Mouse (Mus musculus) heart, embryonic 11.5 days (tissue): Measurements from ENCODE around the gene Htra2. TPM values are rescaled to one million over a fixed set of nuclear protein-coding genes. Genes with fewer than 3 reads are reported as not detected.

Experiments used
- ATAC-seq: fragments of 200-750 bp; cut with Nextera tagmentation; replicated peaks from 2 replicates; pipeline ENCODE4 v1.8.0; 2017; ENCODE audit warnings: moderate library complexity; ENCODE audit not compliant: insufficient number of reproducible peaks, low FRiP score, low TSS enrichment
- H3K27ac ChIP-seq: fragments of 300-500 bp; sonication (generic); 2 replicates; pipeline ENCODE4 v1.5.1; 2014; ENCODE audit warnings: mild to moderate bottlenecking, low read depth, low read length
- H3K27me3 ChIP-seq: fragments of 300-500 bp; sonication (generic); 2 replicates; pipeline ENCODE4 v1.6.1; 2014; ENCODE audit warnings: mild to moderate bottlenecking, low read length, mixed read lengths; ENCODE audit not compliant: control insufficient read depth, insufficient read depth
- H3K36me3 ChIP-seq: fragments of 300-500 bp; sonication (generic); 2 replicates; pipeline ENCODE4 v1.6.1; 2014; ENCODE audit warnings: mild to moderate bottlenecking, low read length, moderate library complexity, mixed read lengths; ENCODE audit not compliant: control insufficient read depth, insufficient read depth
- H3K4me1 ChIP-seq: fragments of 300-500 bp; sonication (generic); 2 replicates; pipeline ENCODE4 v1.6.1; 2014; ENCODE audit warnings: low read length; ENCODE audit not compliant: control insufficient read depth, insufficient read depth
- H3K4me2 ChIP-seq: fragments of 300-500 bp; sonication (generic); 2 replicates; pipeline ENCODE4 v1.6.1; 2014; ENCODE audit warnings: mild to moderate bottlenecking, moderate library complexity
- H3K4me3 ChIP-seq: fragments of 300-500 bp; sonication (generic); 2 replicates; pipeline ENCODE4 v1.5.1; 2014; ENCODE audit warnings: low read depth, low read length
- H3K9ac ChIP-seq: fragments of 300-500 bp; sonication (generic); 2 replicates; pipeline ENCODE4 v1.6.1; 2014; ENCODE audit warnings: mild to moderate bottlenecking, low read depth, low read length, moderate library complexity
- H3K9me3 ChIP-seq: fragments of 300-500 bp; sonication (generic); replicated peaks from 2 replicates; pipeline ENCODE4 v1.6.1; 2016; ENCODE audit warnings: low read length; ENCODE audit not compliant: control insufficient read depth
- WGBS: fragments of 180-500 bp; shearing (Covaris S2); extraction: QIAGEN DNeasy Blood & Tissue Kit; methylation state at CpG from one replicate; pipeline ENCODE4 v1.1.7; 2014; ENCODE audit not compliant: insufficient replicate concordance; 5-methylcytosine and 5-hydroxymethylcytosine counted together
- polyA plus RNA-seq: library from polyadenylated mRNA; unstranded; fragments of >200 nt; fragmentation: Nextera tagmentation; extraction: Ambion mirVana; gene quantifications from 2 replicates; pipeline ENCODE4 v1.2.1, GENCODE M21; 2014

The Htra2 gene
- polyA plus RNA-seq, 1 experiment from 2014 or later, result 43.3 TPM

DNA sequence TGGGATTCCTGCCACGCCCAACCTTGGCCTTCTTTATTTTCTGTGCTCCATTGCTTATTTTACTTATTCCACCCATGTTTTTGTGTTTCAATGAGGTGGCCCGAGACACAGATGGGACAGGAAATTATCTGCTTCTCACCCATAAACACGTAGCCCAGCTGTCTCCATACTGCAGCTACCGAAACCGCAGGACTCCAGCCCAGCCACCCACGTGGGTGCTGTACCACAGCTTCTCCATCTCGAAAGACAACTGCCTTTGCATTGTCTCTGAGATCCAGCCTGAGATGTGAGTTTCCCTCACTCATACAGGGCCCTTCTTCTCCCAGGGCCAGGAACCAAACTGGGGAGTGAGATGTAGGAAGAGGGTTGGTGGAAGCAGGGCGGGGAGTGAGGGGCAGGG, 10.9 kb upstream of the Htra2 start:
- ATAC-seq, result no peak
- H3K4me3 ChIP-seq, result no peak overlapping the region

DNA sequence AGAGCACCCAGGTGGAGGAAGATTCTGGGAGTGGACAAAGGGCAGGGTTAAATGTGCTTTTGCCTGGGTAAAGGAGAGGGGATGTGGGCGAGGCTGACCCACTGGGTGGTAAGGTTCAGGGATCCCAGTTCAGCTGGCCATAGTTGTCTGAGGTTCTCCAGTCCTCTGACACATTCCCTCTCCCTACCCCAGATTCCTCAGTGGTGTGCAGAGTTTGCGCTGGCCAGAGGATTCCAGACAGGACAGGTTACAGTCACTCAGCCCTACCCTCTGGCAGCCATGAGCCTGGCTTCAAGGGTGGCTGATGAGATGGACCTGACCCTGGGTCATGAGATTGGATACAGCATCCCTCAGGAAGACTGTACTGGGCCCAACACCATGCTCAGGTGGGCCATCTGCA, 3.7 kb upstream of the Htra2 start:
- Histone ChIP-seq H3K27me3 (peaks cover 36% of the 10 kb centered on the region), H3K36me3 (peaks cover 4% of the 10 kb centered on the region; the same call in 1 of the 2 replicates), H3K4me3 (no peak overlapping the region), H3K4me2 (no peak overlapping the region), H3K9ac (no peak overlapping the region), H3K27ac (no peak overlapping the region), H3K9me3 (no peaks in the 10 kb centered on the region), H3K4me1 (peaks cover 10% of the 10 kb centered on the region)
- WGBS, result 87% methylated on average over 2 of the region's 2 CpGs
- ATAC-seq, result no peak

More for the DNA sequence above, 10.9 kb upstream of the Htra2 start:
- peaks cover 15% of the 10 kb centered on the region for H3K4me1 ChIP-seq
- H3K9ac ChIP-seq, result no peak overlapping the region
- H3K36me3 ChIP-seq, result no peaks in the 10 kb centered on the region
- no peaks in the 10 kb centered on the region for H3K9me3 ChIP-seq
- H3K27me3 ChIP-seq, result peaks cover 98% of the 10 kb centered on the region
- no peak overlapping the region for H3K27ac ChIP-seq
- 34% methylated on average over 8 of the region's 8 CpGs for WGBS
- H3K4me2 ChIP-seq, result no peak overlapping the region

DNA sequence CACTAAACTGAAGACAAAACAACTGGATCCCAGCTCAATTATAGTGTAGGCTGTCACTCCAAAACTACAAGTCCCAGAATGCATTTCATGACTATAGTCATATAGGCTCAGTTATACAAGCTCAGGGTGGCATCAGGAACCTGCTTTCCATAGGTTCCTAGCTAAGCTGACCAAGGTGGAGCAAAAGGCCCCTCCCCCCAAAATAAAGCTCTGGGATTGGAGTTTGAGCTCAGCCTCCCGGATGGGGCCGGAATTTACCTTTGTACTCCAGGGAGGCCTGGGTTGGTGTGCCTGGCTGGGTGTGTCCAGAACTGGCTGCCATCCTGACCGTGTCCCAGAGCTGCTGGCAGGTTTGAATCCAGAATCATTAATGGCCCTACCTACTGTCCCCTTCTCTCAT, 2.7 kb upstream of the Htra2 start, which contains the start of gene Dqx1:
Dqx1 (plus strand) TSS at position 55 of the 400 bp plus-strand sequence.
- Histone ChIP-seq H3K9ac (no peak within 1 kb of the TSS), H3K4me1 (peaks cover 15% of the 10 kb centered on the region)
- ATAC-seq, result no peak

DNA sequence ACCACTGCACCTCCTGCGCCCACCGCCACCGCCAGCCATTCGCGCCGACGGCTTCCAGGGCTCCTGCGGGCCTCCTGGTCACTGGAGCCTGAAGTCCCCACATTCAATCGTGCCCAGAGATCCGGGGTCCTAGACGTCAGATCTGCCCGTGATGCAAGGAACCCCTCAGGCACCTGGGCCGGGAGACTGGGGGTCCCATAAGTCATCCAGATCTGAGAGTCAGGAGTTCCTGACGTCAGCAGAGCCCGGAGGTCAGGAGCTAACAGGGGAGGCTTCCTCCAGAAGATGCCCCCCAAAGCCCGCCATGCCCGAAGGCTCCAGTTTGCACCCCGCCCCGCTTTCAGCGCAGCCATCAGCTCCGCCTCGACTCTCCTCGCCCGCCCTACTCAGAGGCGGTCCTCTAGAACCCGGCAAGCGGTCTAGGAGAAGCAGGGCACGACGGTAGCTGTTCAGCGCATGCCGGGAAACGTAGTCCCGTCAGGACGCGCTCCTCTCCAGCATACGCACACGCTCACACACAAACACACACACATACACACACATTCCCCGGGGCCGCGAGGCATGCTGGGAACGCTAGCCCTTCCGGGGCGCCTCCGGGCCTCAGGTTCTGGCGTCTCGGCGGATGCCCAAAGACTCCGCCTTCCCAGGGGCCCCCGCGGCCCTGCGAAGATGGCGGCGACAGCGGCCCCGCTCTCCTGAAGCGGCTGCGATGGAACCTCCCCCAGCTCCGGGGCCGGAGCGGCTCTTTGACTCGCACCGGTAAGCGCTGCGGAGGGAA, 810 bp downstream of the Htra2 start, which contains the start of gene Aup1:
Aup1 (plus strand) TSS at position 448 of the 778 bp plus-strand sequence.
- peaks cover 7% of the 10 kb centered on the region; the same call in 1 of the 2 replicates for H3K36me3 ChIP-seq
- peaks cover 17% of the 10 kb centered on the region for H3K4me1 ChIP-seq
- peak; percentile 93 for ATAC-seq
- no peaks in the 10 kb centered on the region for H3K9me3 ChIP-seq
- H3K4me3 ChIP-seq, result peak within 1 kb of the TSS; percentile 96
- peaks cover 10% of the 10 kb centered on the region for H3K27me3 ChIP-seq
- H3K9ac ChIP-seq, result peak within 1 kb of the TSS; percentile 97
- H3K27ac ChIP-seq, result peak within 1 kb of the TSS; percentile 83
- under 1% methylated on average over 63 of the region's 64 CpGs for WGBS
- peak within 1 kb of the TSS; percentile 81 for H3K4me2 ChIP-seq

More for the DNA sequence above, 2.7 kb upstream of the Htra2 start, which contains the start of gene Dqx1:
- peaks cover 4% of the 10 kb centered on the region; the same call in 1 of the 2 replicates for H3K36me3 ChIP-seq
- no peak within 1 kb of the TSS for H3K27ac ChIP-seq
- no peaks in the 10 kb centered on the region for H3K9me3 ChIP-seq
- peaks cover 26% of the 10 kb centered on the region for H3K27me3 ChIP-seq
- H3K4me3 ChIP-seq, result no peak within 1 kb of the TSS
- no peak within 1 kb of the TSS for H3K4me2 ChIP-seq
- 61% methylated on average over 3 of the region's 3 CpGs for WGBS

DNA sequence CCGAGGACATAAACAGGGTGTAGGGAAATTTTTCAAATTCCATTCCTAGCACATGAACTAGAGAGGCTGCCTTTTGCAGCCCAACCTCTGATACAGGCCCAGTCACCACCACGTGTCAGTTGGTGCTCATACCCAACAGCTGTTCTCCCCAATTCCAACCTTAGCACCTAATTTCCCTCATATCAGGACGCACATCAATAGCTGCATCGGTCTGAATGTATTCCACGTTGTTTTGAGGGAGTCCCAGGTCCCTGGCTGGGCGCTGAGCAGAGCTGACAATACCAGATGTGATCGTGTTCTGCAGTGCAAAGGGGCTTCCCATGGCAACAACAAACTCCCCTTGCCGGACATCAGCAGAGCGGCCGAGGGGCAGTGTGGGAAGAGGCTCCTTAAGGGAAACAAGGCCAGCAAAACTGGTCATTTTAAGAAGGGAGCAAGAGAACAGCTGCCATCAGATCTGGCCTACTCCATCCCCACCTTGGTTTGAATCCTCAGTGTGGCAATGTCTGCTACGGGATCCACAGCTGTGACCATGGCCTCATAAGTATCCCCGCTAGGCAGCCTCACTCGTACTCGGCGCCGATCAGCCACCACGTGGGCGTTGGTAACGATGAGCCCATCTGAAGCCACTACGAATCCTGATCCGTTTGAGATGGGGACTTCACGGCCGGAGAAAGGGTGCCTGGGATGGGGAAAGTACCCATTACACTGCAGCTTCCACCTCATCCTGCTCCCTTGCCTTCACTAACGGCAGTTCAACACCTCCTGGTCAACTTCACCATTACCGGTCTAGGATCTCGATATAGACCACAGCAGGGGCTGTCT, 1.7 kb downstream of the Htra2 start:
- peaks cover 7% of the 10 kb centered on the region; the same call in 1 of the 2 replicates for H3K36me3 ChIP-seq
- peak overlapping the region; percentile 97 for H3K9ac ChIP-seq
- peak overlapping the region; percentile 96 for H3K4me3 ChIP-seq
- H3K27me3 ChIP-seq, result peaks cover 18% of the 10 kb centered on the region
- WGBS, result 2% methylated on average over 26 of the region's 26 CpGs
- H3K4me1 ChIP-seq, result peaks cover 17% of the 10 kb centered on the region
- no peaks in the 10 kb centered on the region for H3K9me3 ChIP-seq
- H3K27ac ChIP-seq, result peak overlapping the region; percentile 83
- ATAC-seq, result no peak
- peak overlapping the region; percentile 81 for H3K4me2 ChIP-seq

DNA sequence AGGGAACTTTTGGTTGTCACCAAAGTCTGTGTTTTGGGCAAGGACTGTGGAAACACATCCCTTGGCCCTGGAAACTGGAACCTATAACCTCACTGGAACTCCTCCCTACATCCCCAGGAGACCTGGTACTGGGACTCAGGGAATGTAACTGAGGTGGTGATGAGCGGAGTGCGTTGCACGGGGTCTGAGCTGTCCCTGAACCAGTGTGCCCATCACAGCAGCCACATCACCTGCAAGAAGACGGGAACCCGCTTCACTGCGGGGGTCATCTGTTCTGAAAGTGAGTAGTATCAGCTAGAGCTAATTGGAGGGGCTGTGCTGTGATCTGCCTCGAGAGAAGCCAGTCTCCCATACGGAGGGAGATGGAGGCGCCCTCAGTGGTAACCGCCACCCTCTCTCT, 5.7 kb downstream of the Htra2 start:
- H3K9ac ChIP-seq, result no peak overlapping the region
- no peak overlapping the region for H3K4me2 ChIP-seq
- peaks cover 18% of the 10 kb centered on the region for H3K27me3 ChIP-seq
- WGBS, result 59% methylated on average over 10 of the region's 10 CpGs
- H3K27ac ChIP-seq, result no peak overlapping the region
- H3K9me3 ChIP-seq, result no peaks in the 10 kb centered on the region
- H3K4me1 ChIP-seq, result peaks cover 10% of the 10 kb centered on the region
- no peak for ATAC-seq
- H3K36me3 ChIP-seq, result 0 out of 2 replicates have a peak, but pooled peaks cover 3% of the 10 kb centered on the region
- no peak overlapping the region for H3K4me3 ChIP-seq

DNA sequence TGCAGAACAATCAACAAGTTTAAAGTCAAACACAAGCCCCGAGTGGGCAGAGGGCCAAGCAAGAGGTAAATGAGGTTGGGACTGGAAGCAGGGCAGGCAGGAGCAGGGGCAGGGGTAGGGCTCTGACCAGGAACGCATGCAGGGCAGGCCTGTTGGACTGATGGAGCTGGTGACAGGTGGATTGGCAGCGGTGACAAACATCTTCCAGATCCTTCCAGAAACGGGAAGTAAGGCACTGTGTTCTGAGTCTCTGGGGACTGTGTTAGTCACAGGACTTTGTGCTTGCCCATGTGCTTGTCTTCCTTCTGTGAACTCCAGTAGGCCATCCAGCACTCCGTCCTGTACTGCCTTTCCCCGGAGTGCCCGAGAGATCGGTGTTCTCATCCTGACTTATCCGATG, 10.3 kb downstream of the Htra2 start:
- peaks cover 22% of the 10 kb centered on the region for H3K27me3 ChIP-seq
- peak; percentile 68 for ATAC-seq
- no peak overlapping the region for H3K4me2 ChIP-seq
- peak overlapping the region; percentile 54; the same call in 1 of the 2 replicates for H3K27ac ChIP-seq
- H3K9ac ChIP-seq, result no peak overlapping the region
- no peaks in the 10 kb centered on the region for H3K36me3 ChIP-seq
- H3K9me3 ChIP-seq, result no peaks in the 10 kb centered on the region
- 39% methylated on average over 9 of the region's 9 CpGs for WGBS
- no peak overlapping the region for H3K4me3 ChIP-seq
- peaks cover 11% of the 10 kb centered on the region for H3K4me1 ChIP-seq

DNA sequence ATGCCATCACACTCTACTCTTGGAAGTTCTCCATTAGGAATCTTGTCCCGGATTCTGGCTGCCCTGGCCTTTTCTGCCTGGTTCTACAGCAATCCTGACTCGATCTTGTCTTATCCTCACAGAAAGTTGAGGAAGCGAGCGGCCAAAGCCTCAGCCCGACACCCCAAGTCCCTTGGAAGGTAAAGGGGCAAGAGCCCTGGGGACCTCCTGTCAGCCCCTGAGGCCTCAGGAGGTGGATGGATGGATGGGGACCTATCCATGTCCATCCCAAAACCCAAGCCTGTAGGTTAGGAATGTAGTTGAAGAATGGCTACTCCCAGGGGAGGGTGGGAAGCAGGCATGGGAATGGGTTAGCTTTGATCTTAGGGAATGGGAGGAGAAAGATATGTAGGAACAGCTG, 11.1 kb downstream of the Htra2 start:
- Histone ChIP-seq H3K4me2 (no peak overlapping the region), H3K27me3 (peaks cover 15% of the 10 kb centered on the region), H3K4me1 (peaks cover 11% of the 10 kb centered on the region), H3K36me3 (no peaks in the 10 kb centered on the region), H3K9me3 (no peaks in the 10 kb centered on the region), H3K4me3 (no peak overlapping the region), H3K9ac (no peak overlapping the region), H3K27ac (no peak overlapping the region)
- WGBS, result 76% methylated on average over 5 of the region's 5 CpGs
- no peak for ATAC-seq
